Mouse (Mus musculus) midbrain, embryonic 10.5 days (tissue): Measurements from ENCODE around the gene Tnrc6a. TPM values are rescaled to one million over a fixed set of nuclear protein-coding genes. Genes with fewer than 3 reads are reported as not detected.

Experiments
- DNase-seq: peaks from one replicate; pipeline ENCODE4 v3.0.0-alpha.2; 2017; ENCODE audit warnings: low spot score
- H3K27ac ChIP-seq: fragments of 300-500 bp; sonication (generic); replicated peaks from 2 replicates; pipeline ENCODE4 v1.5.1; 2016; ENCODE audit warnings: mild to moderate bottlenecking
- H3K27me3 ChIP-seq: fragments of 300-500 bp; sonication (generic); 2 replicates; pipeline ENCODE4 v1.6.1; 2016; ENCODE audit warnings: low read depth, mild to moderate bottlenecking; ENCODE audit not compliant: poor library complexity, severe bottlenecking
- H3K36me3 ChIP-seq: fragments of 300-500 bp; sonication (generic); 2 replicates; pipeline ENCODE4 v1.6.1; 2016; ENCODE audit warnings: mild to moderate bottlenecking, moderate library complexity
- H3K4me1 ChIP-seq: fragments of 300-500 bp; sonication (generic); 2 replicates; pipeline ENCODE4 v1.6.1; 2016
- H3K4me3 ChIP-seq: fragments of 300-500 bp; sonication (generic); 2 replicates; pipeline ENCODE4 v1.5.1; 2016; ENCODE audit warnings: mild to moderate bottlenecking, moderate library complexity
- H3K9me3 ChIP-seq: fragments of 300-500 bp; sonication (generic); replicated peaks from 2 replicates; pipeline ENCODE4 v1.6.1; 2016; ENCODE audit warnings: mild to moderate bottlenecking
- whole genome bisulfite sequencing: fragments of 180-500 bp; shearing (Covaris S2); methylation state at CpG from one replicate; pipeline ENCODE4 v1.1.7; 2016; 5-methylcytosine and 5-hydroxymethylcytosine counted together
- polyA plus RNA-seq: library from polyadenylated mRNA; unstranded; fragments of >200 nt; fragmentation: Nextera tagmentation; extraction: Ambion mirVana; gene quantifications from 2 replicates; pipeline ENCODE4 v1.2.1, GENCODE M21; 2016

Gene Tnrc6a
- polyA plus RNA-seq, 1 experiment from 2014 or later: 57.2 TPM

DNA sequence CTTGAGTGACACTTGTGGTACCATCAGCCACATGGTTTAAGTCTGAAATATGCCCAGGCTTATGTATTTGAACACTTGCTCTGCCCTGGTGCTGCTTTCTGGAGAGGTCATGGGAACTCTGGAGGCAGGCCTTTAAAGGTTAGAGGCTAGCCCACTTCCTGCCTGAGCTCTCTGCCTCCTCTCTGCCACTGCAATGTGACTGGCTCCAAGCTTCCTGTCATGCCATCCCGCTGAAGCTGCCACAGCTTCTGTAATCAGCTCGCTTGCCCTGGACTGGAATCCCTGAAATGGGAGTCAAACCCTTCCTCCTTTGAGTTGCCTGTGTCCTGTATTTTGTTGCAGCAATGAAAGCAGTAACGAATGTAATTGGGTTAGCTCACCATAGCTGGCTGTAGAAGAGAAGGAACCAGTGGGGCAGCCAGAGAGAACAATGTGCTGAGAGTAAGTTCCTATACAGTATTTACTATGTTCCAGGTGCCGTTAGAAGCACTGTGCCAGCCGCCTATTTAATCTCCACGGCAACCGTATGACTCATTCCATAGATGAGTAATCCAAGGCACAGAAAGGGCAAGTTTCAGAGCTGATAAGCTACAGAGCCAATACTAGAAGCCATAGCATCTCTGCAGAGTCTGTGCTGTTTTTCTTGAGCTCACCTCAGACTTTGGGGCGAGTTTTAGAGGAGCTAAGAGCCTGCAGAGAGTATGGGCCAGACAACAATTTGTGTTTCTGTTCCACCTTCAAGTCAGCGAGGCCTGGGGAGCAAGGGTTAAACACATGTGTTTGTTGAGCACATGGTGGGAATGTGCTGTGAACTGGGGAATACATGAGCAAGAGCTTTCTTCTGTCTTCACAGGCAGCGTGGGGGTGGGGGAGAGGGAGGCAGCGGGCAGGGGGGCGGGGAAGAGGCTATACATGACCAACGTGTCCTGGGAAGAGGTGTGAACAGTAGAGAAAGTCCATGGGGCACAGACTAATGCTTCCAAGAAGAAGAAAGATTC is 15.3 kb upstream of the Tnrc6a start:
- peaks cover 22% of the 10 kb centered on the region for H3K4me1 ChIP-seq
- no peak for DNase-seq
- H3K27me3 ChIP-seq: no peaks in the 10 kb centered on the region
- H3K36me3 ChIP-seq: no peaks in the 10 kb centered on the region
- no peaks in the 10 kb centered on the region for H3K9me3 ChIP-seq
- H3K27ac ChIP-seq: peak overlapping the region; percentile 23; the same call in 1 of the 2 replicates
- 77% methylated on average over 13 of the region's 13 CpGs for WGBS
- no peak overlapping the region for H3K4me3 ChIP-seq

DNA sequence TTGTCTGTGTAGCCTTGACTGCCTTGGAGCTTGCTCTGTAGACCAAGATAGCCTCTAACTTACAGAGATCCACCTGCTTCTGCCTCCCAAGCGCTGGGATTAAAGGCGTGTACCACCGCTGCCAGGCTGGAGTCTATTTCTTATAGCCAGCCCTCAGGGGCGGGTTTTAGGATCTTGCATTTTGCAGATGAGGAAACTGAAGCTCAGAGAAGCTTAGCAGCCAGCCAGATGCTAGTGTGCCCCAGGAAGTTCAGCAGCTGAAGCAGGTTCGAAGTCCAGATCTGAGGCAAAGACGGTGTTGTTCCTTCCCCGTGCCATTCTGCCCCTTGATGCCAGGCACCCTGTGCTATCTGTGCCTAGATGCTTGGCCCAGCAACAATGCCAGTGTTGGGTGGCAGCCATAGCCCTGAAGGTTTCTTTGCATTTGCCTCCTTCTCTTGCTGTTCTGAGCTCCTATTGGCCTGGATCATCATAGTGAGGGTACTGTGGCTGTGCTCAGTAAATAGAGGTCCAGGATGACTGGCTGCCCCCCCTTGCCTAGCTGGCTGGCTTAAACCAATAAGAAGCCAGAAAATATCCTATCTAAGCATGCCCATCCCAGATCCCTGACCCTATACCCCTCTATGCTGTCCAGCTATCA is 14.2 kb upstream of the Tnrc6a start:
- H3K4me1 ChIP-seq: peaks cover 22% of the 10 kb centered on the region
- no peaks in the 10 kb centered on the region for H3K9me3 ChIP-seq
- H3K27ac ChIP-seq: no peak overlapping the region
- 91% methylated on average over 7 of the region's 7 CpGs for WGBS
- DNase-seq: no peak
- no peaks in the 10 kb centered on the region for H3K27me3 ChIP-seq
- no peak overlapping the region for H3K4me3 ChIP-seq
- H3K36me3 ChIP-seq: no peaks in the 10 kb centered on the region

DNA sequence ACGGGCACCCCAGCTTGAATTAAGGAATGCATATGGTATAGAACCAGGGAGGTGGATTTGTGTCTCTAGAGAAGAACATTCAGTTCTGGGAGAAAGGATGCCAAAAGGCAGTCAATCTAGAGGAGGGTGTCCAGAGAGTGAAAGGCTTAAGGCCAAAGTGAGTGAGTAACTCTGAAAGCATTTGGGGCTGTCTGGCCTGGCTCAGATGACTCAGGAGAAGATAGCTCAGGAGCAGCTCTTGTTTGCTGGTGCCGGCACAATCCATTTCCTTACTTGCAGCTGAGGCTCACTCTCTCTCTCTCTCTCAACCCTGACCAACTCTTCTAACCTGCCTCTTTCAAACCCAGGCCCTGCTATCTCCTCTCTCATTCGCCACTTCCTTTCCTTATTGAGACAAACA is 13.6 kb upstream of the Tnrc6a start:
- no peaks in the 10 kb centered on the region for H3K27me3 ChIP-seq
- no peak overlapping the region for H3K27ac ChIP-seq
- H3K4me3 ChIP-seq: no peak overlapping the region
- peaks cover 22% of the 10 kb centered on the region for H3K4me1 ChIP-seq
- no peaks in the 10 kb centered on the region for H3K36me3 ChIP-seq
- WGBS: 71% methylated on average over 3 of the region's 3 CpGs
- H3K9me3 ChIP-seq: no peaks in the 10 kb centered on the region
- DNase-seq: no peak

DNA sequence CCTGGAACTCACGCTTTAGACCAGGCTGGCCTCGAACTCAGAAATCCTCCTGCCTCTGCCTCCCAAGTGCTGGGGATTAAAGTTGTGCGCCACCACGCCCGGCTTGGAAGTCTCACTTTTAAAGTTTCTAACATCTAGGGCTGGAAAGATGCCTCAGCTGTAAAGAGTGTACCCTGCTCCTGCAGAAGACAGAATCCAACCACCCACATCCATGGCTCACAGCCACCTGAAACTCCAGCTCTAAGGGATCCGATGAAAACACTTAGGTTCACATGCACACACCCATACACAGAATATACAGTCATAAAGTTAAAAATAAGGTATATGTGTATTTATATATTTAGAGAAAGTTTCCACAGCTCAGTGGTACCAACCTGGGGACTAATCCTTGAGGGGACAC is 10.1 kb upstream of the Tnrc6a start:
- no peaks in the 10 kb centered on the region for H3K27me3 ChIP-seq
- no peak overlapping the region for H3K27ac ChIP-seq
- no peaks in the 10 kb centered on the region for H3K9me3 ChIP-seq
- H3K4me1 ChIP-seq: peaks cover 15% of the 10 kb centered on the region
- DNase-seq: no peak
- WGBS: 93% methylated on average over 6 of the region's 6 CpGs
- H3K4me3 ChIP-seq: no peak overlapping the region
- H3K36me3 ChIP-seq: no peaks in the 10 kb centered on the region

DNA sequence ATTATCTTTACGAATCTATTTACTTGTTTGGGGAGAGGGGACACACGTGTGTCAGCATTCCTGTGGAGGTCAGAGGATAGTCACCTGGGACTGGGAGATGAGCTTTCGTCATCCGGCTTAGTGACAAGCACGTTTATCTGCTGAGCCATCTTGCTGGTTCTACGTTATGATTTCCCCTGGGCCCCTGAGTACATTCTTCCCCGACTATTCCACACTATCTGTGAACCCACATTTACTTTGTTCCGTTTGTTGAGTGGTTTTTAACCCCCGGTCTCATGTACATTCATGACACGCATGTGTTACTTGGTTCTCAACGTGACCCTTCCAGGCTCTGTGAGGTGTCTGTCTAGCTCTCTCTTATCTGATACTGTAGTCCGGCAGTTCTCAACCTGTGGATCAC is 6.9 kb upstream of the Tnrc6a start:
- Histone ChIP-seq H3K9me3 (no peaks in the 10 kb centered on the region), H3K27me3 (no peaks in the 10 kb centered on the region), H3K4me3 (no peak overlapping the region), H3K36me3 (no peaks in the 10 kb centered on the region), H3K27ac (no peak overlapping the region), H3K4me1 (no peaks in the 10 kb centered on the region)
- WGBS: 87% methylated on average over 12 of the region's 12 CpGs
- DNase-seq: no peak

DNA sequence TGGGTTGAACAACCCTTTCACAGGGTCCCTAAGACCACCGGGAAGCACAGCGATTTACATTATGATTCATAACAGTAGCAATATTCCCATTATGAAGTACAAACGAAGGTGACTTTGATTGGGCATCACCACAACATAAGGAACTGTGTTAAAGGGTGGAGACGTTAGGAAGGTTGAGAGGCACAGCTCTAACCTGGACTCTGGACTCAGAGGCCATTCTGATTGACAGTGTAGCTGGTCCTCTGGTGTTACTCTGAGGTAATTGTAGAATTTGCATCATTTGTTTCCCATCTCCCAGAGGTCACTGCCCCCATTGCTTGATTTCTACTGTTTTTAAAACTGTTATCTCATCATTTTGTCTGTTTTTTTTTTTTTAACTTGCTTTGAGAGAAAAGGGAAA is 6.5 kb upstream of the Tnrc6a start:
- WGBS: 81% methylated on average over 4 of the region's 4 CpGs
- no peak overlapping the region for H3K27ac ChIP-seq
- no peak for DNase-seq

DNA sequence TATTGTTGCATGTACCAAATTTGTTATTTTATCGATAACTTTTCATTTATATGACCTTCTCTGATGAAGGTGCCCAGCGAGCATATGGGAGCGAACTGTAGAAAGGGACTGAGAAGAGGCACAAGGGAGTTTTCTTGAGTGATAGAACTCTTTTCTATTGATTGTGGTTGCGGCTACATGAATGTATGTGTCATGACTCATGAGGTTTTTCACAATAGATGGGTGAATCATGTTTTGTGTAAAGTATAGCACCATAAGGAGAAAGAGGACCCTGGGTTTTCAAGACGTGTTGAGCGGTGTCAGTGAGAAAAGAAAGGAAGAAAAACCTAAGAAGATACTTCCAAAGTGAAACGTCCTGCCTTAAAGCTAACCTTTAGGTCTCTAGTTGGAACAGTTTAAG is 3.2 kb upstream of the Tnrc6a start:
- Histone ChIP-seq H3K27ac (no peak overlapping the region), H3K36me3 (no peaks in the 10 kb centered on the region), H3K4me1 (peaks cover 13% of the 10 kb centered on the region), H3K4me3 (no peak overlapping the region), H3K27me3 (no peaks in the 10 kb centered on the region), H3K9me3 (no peaks in the 10 kb centered on the region)
- 89% methylated on average over 7 of the region's 7 CpGs for WGBS
- no peak for DNase-seq

More for the DNA sequence above, 6.5 kb upstream of the Tnrc6a start:
- Histone ChIP-seq H3K4me3 (no peak overlapping the region), H3K27me3 (no peaks in the 10 kb centered on the region), H3K4me1 (no peaks in the 10 kb centered on the region), H3K9me3 (no peaks in the 10 kb centered on the region), H3K36me3 (no peaks in the 10 kb centered on the region)

DNA sequence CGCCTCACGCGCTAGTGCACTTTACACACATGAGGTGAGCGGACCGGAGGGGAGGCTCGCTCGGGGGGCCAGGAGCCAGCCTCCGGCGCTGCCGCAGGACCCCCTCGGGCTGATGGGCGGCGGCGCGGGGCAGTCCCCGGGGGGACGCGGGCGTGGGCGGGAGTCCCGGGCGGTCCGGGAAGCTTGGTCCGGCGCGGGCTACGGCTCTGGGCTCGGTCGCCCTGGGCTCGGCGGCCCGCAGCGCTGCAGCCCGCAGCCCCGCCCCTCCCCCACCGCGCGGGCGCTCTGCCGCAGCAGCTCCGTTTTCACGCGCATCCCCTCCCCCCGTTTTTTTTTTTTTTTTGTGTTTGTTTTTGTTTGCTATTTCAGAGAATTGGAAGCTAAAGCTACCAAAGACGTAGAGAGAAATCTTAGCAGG is 623 bp downstream of the Tnrc6a start:
- H3K4me3 ChIP-seq: peak overlapping the region; percentile 98
- peaks cover 25% of the 10 kb centered on the region for H3K4me1 ChIP-seq
- peak overlapping the region; percentile 100 for H3K27ac ChIP-seq
- H3K36me3 ChIP-seq: peaks cover 27% of the 10 kb centered on the region
- no peak for DNase-seq
- H3K27me3 ChIP-seq: no peaks in the 10 kb centered on the region
- no peaks in the 10 kb centered on the region for H3K9me3 ChIP-seq
- WGBS: 0% methylated on average over 40 of the region's 45 CpGs

DNA sequence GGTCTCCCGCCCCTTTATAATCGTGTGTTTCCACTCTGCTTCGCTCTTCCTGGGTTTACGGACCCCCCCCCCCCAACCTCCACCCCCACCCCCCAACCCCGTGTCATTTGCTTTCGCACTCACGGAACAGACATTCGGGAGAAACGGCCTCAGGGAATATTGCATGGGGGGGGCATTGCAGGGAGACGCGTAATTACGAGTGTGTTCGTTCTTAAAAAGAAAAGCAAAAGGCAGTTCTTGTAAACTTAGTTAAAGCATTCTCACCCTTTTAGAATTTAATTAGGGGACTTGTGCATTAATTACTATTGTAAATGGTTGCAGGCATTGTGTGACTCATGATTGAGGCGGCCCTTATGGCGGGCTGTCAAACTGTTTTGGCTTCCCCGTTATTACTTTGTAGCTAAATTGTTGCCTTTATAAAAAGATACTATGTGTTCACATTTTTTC is 1.1 kb downstream of the Tnrc6a start:
- H3K27ac ChIP-seq: peak overlapping the region; percentile 100
- WGBS: 2% methylated on average over 16 of the region's 16 CpGs

DNA sequence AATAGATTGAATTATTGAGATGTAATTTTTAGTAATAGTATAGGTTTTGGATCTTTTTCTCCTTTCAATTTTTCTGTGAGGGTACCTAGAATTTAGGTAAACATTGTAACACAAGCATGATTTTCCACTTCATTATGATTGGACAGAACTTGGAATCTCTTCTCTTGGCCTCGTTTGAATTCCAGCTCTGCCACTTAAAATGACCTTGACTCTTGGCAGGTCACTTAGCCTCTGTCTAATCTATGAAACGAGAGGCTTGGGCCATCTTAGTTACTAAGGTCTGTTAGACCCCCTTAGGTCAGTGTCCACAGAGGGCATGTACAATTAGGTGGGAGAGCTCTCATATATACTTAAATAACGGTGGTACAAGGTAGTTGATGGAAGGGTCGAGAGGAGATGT is 2.4 kb downstream of the Tnrc6a start:
- Histone ChIP-seq H3K27me3 (no peaks in the 10 kb centered on the region), H3K4me3 (0 out of 2 replicates have a peak overlapping the region, but pooled peaks have one; percentile 98), H3K4me1 (peaks cover 25% of the 10 kb centered on the region), H3K9me3 (no peaks in the 10 kb centered on the region), H3K27ac (no peak overlapping the region), H3K36me3 (peaks cover 40% of the 10 kb centered on the region)
- WGBS: 76% methylated on average over 4 of the region's 4 CpGs
- DNase-seq: no peak

More for the DNA sequence above, 1.1 kb downstream of the Tnrc6a start:
- Histone ChIP-seq H3K27me3 (no peaks in the 10 kb centered on the region), H3K4me3 (peak overlapping the region; percentile 98), H3K36me3 (peaks cover 30% of the 10 kb centered on the region), H3K9me3 (no peaks in the 10 kb centered on the region), H3K4me1 (peaks cover 25% of the 10 kb centered on the region)
- peak; percentile 26 for DNase-seq

DNA sequence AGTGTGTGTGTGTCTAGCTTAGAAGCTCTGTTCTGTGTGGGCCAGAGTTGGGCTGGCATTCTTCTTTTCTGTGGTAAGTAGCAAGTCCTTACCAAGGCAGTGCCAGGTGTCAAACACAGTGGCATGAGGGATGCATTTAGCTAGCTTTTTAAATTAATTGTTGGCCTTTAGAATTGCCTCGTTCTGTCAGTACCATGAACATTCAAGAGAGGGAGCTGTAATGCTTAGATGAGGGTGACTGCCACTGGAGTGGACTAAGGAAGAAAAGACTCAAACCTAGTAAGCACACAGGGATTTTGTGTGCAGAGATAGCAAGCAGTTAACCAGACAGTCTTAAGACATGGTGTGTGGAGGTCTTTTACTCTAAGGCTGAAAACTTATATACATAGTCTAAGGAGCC is 3.6 kb downstream of the Tnrc6a start:
- Histone ChIP-seq H3K27ac (no peak overlapping the region), H3K4me3 (no peak overlapping the region), H3K4me1 (peaks cover 31% of the 10 kb centered on the region), H3K9me3 (no peaks in the 10 kb centered on the region), H3K27me3 (no peaks in the 10 kb centered on the region), H3K36me3 (peaks cover 51% of the 10 kb centered on the region)
- no peak for DNase-seq
- 85% methylated on average over 1 of the region's 1 CpGs for WGBS

DNA sequence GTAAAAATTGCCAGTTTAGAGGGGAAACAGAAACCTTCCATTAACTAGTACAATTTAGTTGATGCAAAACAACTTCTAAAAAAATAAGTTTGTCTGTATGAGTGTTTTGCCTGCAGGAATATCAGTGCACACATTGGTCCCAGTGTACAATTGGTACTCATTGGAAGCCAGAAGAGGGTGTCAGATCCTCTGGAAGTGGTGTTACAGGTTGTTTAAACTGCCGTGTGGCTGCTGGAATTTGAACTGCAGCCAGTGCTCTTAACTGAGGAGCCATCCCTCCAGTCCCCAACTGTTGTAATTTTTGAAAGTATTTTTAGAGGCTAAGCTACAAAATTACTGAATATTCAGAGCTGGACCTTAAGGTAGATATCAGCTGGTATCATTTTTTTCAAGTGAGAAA is 4.3 kb downstream of the Tnrc6a start:
- H3K9me3 ChIP-seq: no peaks in the 10 kb centered on the region
- peaks cover 32% of the 10 kb centered on the region for H3K4me1 ChIP-seq
- no peak overlapping the region for H3K27ac ChIP-seq
- H3K27me3 ChIP-seq: no peaks in the 10 kb centered on the region
- no peak for DNase-seq
- peaks cover 53% of the 10 kb centered on the region for H3K36me3 ChIP-seq
- WGBS: 58% methylated on average over 1 of the region's 1 CpGs
- H3K4me3 ChIP-seq: no peak overlapping the region

DNA sequence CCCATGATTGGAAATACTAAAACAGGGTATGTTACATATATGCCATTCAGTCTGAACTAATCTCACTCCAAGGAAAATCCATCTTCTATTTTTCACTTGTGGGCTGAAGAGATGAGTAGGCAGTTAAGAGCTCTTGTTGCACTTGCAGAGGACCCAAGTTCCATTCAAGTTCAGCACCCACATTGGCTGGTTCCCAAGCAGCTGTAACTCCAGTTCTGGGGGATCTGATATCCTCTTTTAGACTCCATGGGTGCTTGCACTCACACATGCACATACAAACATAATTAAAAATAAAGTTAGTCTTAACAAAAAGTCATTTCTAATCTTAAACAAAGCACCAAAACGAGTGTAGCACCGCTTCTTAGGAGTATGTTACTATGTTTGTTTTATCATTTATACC is 5.4 kb downstream of the Tnrc6a start:
- no peaks in the 10 kb centered on the region for H3K27me3 ChIP-seq
- H3K4me1 ChIP-seq: peaks cover 26% of the 10 kb centered on the region
- no peak overlapping the region for H3K27ac ChIP-seq
- no peak for DNase-seq
- H3K36me3 ChIP-seq: peaks cover 53% of the 10 kb centered on the region
- no peaks in the 10 kb centered on the region for H3K9me3 ChIP-seq
- WGBS: 82% methylated on average over 2 of the region's 2 CpGs
- H3K4me3 ChIP-seq: no peak overlapping the region
